Mouse (Mus musculus) embryonic fibroblast, embryonic 13.5 days (primary cell): Measurements from ENCODE around the gene Itpr1.

Source experiments
- CTCF ChIP-seq: IDR thresholded peaks from 2 replicates; pipeline ENCODE4 v1.5.1; 2011; ENCODE audit warnings: mild to moderate bottlenecking, control low read depth, low read length, moderate library complexity, borderline replicate concordance; ENCODE audit not compliant: insufficient read depth
- POLR2A ChIP-seq: IDR thresholded peaks from 2 replicates; pipeline ENCODE4 v1.6.1; 2011; ENCODE audit warnings: low read depth, mild to moderate bottlenecking, control low read depth, low read length, moderate library complexity

GRCm38 (mm10) chr6:108309391-108310182 lies 96.7 kb downstream of the Itpr1 start:
- TF ChIP-seq POLR2A (no peak), CTCF (no peak)
